Mouse (Mus musculus) limb, embryonic 15.5 days (tissue): Measurements from ENCODE around the gene Tcea3. TPM values are rescaled to one million over a fixed set of nuclear protein-coding genes. Genes with fewer than 3 reads are reported as not detected.

Source experiments
- ATAC-seq: fragments of 200-750 bp; cut with Nextera tagmentation; 2 replicates; pipeline ENCODE4 v1.8.0; 2017; ENCODE audit warnings: low read depth, moderate TSS enrichment; ENCODE audit not compliant: insufficient number of reproducible peaks, low FRiP score, low TSS enrichment
- H3K27ac ChIP-seq: fragments of 300-500 bp; sonication (generic); 2 replicates; pipeline ENCODE4 v1.5.1; 2015; ENCODE audit warnings: moderate library complexity, mild to moderate bottlenecking, inconsistent platforms
- H3K27me3 ChIP-seq: fragments of 300-500 bp; sonication (generic); 2 replicates; pipeline ENCODE4 v1.6.1; 2015; ENCODE audit warnings: inconsistent platforms
- H3K36me3 ChIP-seq: fragments of 300-500 bp; sonication (generic); 2 replicates; pipeline ENCODE4 v1.6.1; 2015; ENCODE audit warnings: inconsistent platforms
- H3K4me1 ChIP-seq: fragments of 300-500 bp; sonication (generic); 2 replicates; pipeline ENCODE4 v1.6.1; 2015; ENCODE audit warnings: inconsistent platforms
- H3K4me2 ChIP-seq: fragments of 300-500 bp; sonication (generic); 2 replicates; pipeline ENCODE4 v1.6.1; 2015; ENCODE audit warnings: mild to moderate bottlenecking, inconsistent platforms
- H3K4me3 ChIP-seq: fragments of 300-500 bp; sonication (generic); 2 replicates; pipeline ENCODE4 v1.5.1; 2015; ENCODE audit warnings: mild to moderate bottlenecking, inconsistent platforms
- H3K9ac ChIP-seq: fragments of 300-500 bp; sonication (generic); 2 replicates; pipeline ENCODE4 v1.6.1; 2015; ENCODE audit warnings: inconsistent platforms
- H3K9me3 ChIP-seq: fragments of 300-500 bp; sonication (generic); 2 replicates; pipeline ENCODE4 v1.6.1; 2016; ENCODE audit warnings: inconsistent platforms
- WGBS: fragments of 180-500 bp; shearing (Covaris S2); methylation state at CpG from one replicate; pipeline ENCODE4 v1.1.7; 2015; 5-methylcytosine and 5-hydroxymethylcytosine counted together
- polyA plus RNA-seq: library from polyadenylated mRNA; unstranded; fragments of >200 nt; fragmentation: Nextera tagmentation; extraction: Ambion mirVana; gene quantifications from 2 replicates; pipeline ENCODE4 v1.2.1, GENCODE M21; 2015

Gene Tcea3
- polyA plus RNA-seq, 1 experiment from 2014 or later, result 20.6 TPM

DNA sequence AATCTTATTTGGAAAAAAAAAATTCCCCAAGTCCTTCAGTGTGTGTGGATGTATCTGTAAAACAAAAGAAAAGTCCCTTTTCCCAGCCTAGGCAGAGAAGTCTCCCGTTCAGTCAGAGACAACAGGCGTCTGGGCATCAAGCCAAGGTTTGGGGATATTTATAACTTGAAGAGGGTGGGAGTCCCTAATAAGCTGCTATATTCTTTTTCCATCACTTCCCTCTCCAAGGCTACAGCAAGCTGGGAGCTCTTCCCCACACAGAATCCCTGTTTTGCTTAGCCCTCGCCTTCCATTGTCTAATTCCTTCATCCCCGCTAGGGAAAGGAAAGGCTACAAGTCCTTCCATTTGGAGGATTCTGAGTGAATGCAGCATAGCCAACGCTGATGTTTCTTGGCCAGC, 36.9 kb downstream of the Tcea3 start, which contains the start of gene Zfp46:
Zfp46 (plus strand) TSS at position 229 of the 400 bp plus-strand sequence.
- peak within 1 kb of the TSS; percentile 84 for H3K4me2 ChIP-seq
- peak; percentile 20; the same call in 1 of the 2 replicates for ATAC-seq
- peaks cover 46% of the 10 kb centered on the region for H3K4me1 ChIP-seq
- WGBS, result 17% methylated on average over 5 of the region's 5 CpGs
- peak within 1 kb of the TSS; percentile 47 for H3K9ac ChIP-seq
- H3K9me3 ChIP-seq, result no peaks in the 10 kb centered on the region
- no peaks in the 10 kb centered on the region for H3K27me3 ChIP-seq
- H3K36me3 ChIP-seq, result peaks cover 24% of the 10 kb centered on the region
- H3K27ac ChIP-seq, result peak within 1 kb of the TSS; percentile 95
- H3K4me3 ChIP-seq, result peak within 1 kb of the TSS; percentile 68

DNA sequence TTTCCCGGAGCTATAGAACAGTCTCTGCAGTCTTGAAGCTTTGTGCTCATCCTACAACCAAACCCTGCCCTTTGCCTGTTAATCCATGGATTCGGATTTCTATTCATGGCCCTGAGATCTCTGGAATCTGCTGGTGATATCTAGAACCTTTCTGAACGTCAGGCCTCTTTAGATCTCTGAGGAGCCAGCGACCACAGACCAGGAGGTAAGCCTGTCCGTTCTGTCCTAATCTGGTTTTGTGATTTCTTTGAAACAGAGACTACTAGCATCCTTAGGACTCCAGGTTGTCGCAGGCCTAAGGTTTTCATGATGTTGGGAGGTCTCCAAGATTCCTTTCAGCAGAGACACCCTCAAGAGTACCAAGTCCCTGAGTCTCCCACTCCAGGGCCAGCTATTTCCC, 37.4 kb downstream of the Tcea3 start:
- Histone ChIP-seq H3K9me3 (no peaks in the 10 kb centered on the region), H3K4me1 (peaks cover 46% of the 10 kb centered on the region), H3K27ac (peak overlapping the region; percentile 95), H3K9ac (peak overlapping the region; percentile 35), H3K4me3 (peak overlapping the region; percentile 68), H3K27me3 (no peaks in the 10 kb centered on the region), H3K36me3 (peaks cover 28% of the 10 kb centered on the region), H3K4me2 (peak overlapping the region; percentile 84)
- 21% methylated on average over 6 of the region's 6 CpGs for WGBS
- peak; percentile 22; the same call in 1 of the 2 replicates for ATAC-seq

DNA sequence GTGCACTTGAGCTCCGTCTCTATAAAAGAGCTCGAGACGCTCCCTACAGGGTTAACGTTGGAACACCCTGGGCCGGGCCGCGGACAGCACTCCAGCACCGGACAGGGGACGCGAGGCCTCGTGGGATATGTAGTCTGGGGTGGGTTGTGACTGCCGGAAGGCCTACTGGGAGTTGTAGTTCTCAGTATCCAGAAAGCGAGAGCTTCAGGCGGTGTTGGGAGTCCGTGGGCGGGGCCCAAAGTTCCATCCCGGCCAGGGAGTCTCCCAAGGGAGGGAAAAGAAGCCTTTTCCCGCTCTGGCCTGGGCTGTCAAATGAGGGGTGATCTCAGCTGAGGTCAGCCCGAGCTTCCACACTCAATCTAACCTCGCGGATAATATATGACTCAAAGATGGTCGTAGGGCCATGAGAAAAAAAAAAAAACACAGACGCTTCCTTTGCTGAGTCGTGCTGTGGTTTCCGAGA, 37.9 kb downstream of the Tcea3 start:
- Histone ChIP-seq H3K27me3 (no peaks in the 10 kb centered on the region), H3K4me2 (peak overlapping the region; percentile 84), H3K9me3 (no peaks in the 10 kb centered on the region), H3K4me3 (peak overlapping the region; percentile 68), H3K4me1 (peaks cover 46% of the 10 kb centered on the region), H3K9ac (peak overlapping the region; percentile 47), H3K36me3 (peaks cover 33% of the 10 kb centered on the region), H3K27ac (peak overlapping the region; percentile 95)
- peak; percentile 92 for ATAC-seq
- WGBS, result under 1% methylated on average over 25 of the region's 25 CpGs

- WGBS, result under 1% methylated on average over 29 of the region's 29 CpGs
- peak overlapping the region; percentile 95 for H3K27ac ChIP-seq
- peak overlapping the region; percentile 68 for H3K4me3 ChIP-seq
- H3K9ac ChIP-seq, result peak overlapping the region; percentile 69
- no peaks in the 10 kb centered on the region for H3K27me3 ChIP-seq
- H3K4me2 ChIP-seq, result peak overlapping the region; percentile 84
- H3K9me3 ChIP-seq, result no peaks in the 10 kb centered on the region
- ATAC-seq, result peak; percentile 85
- peaks cover 50% of the 10 kb centered on the region for H3K4me1 ChIP-seq
- peaks cover 38% of the 10 kb centered on the region for H3K36me3 ChIP-seq
Observed at GRCm38 (mm10) chr4:136285811-136286371, 38.4 kb downstream of the Tcea3 start.

- 58% methylated on average over 66 of the region's 66 CpGs for whole genome bisulfite sequencing
- no peak overlapping the region for H3K9ac ChIP-seq
- no peaks in the 10 kb centered on the region for H3K27me3 ChIP-seq
- no peak overlapping the region for H3K4me2 ChIP-seq
- no peak overlapping the region for H3K4me3 ChIP-seq
- ATAC-seq, result no peak
- H3K27ac ChIP-seq, result no peak overlapping the region
- H3K4me1 ChIP-seq, result peaks cover 17% of the 10 kb centered on the region
- peaks cover 76% of the 10 kb centered on the region for H3K36me3 ChIP-seq
- H3K9me3 ChIP-seq, result no peaks in the 10 kb centered on the region
Observed at GRCm38 (mm10) chr4:136289918-136290780, 42.6 kb downstream of the Tcea3 start.

- whole genome bisulfite sequencing, result 71% methylated on average over 39 of the region's 39 CpGs
- ATAC-seq, result no peak
- H3K9ac ChIP-seq, result no peak overlapping the region
- H3K4me2 ChIP-seq, result no peak overlapping the region
- H3K27ac ChIP-seq, result no peak overlapping the region
- peaks cover 76% of the 10 kb centered on the region for H3K36me3 ChIP-seq
- H3K27me3 ChIP-seq, result no peaks in the 10 kb centered on the region
- peaks cover 17% of the 10 kb centered on the region for H3K4me1 ChIP-seq
- H3K4me3 ChIP-seq, result no peak overlapping the region
- no peaks in the 10 kb centered on the region for H3K9me3 ChIP-seq
Observed at GRCm38 (mm10) chr4:136290781-136291595, 43.5 kb downstream of the Tcea3 start.

DNA sequence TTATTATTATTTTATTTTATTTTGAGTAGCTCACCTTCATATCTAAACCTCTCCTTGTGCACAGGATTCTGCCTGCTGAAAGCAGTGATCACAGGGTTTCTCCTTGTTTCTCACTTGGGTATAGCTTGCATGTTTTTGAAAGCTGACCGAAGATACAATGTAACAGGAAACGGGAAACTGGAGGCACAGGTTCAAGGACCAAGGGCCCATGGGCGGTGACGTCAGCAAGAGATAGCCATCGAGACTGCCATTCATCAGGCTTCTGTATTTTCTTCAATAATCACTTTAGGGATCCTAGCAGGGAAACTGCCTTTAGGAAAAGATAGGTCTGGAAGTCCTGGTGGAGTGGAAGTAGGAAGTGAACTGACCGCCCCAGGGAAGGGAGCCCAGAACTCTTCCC, 44.2 kb downstream of the Tcea3 start:
- Histone ChIP-seq H3K4me3 (no peak overlapping the region), H3K36me3 (peaks cover 76% of the 10 kb centered on the region), H3K27me3 (no peaks in the 10 kb centered on the region), H3K27ac (no peak overlapping the region), H3K4me1 (peaks cover 13% of the 10 kb centered on the region), H3K4me2 (no peak overlapping the region), H3K9ac (no peak overlapping the region), H3K9me3 (no peaks in the 10 kb centered on the region)
- 92% methylated on average over 6 of the region's 6 CpGs for WGBS
- no peak for ATAC-seq

DNA sequence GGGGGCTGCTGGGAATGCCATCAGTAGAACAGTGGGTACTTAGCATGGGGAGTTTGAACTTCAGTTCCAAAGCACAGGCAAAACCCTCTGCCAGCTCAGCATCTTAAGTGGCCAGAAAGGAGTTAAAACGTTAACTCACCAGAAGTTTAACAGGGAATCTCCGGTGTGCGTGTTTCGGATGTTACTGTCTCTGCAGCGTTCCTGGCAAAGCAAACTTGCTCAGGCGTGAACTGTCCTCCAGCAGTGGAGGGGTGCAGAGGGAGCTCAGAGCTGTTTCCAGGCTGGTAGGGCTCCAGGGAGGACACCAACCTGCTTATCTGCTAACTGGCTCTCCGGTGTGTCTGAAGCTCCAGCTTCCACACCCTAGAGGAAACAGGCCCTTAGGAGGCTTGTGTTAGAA, 48.4 kb downstream of the Tcea3 start:
- Histone ChIP-seq H3K9me3 (no peaks in the 10 kb centered on the region), H3K4me2 (no peak overlapping the region), H3K9ac (no peak overlapping the region), H3K4me1 (no peaks in the 10 kb centered on the region), H3K36me3 (peaks cover 38% of the 10 kb centered on the region), H3K27ac (no peak overlapping the region), H3K4me3 (no peak overlapping the region), H3K27me3 (no peaks in the 10 kb centered on the region)
- no peak for ATAC-seq
- WGBS, result 51% methylated on average over 7 of the region's 7 CpGs

DNA sequence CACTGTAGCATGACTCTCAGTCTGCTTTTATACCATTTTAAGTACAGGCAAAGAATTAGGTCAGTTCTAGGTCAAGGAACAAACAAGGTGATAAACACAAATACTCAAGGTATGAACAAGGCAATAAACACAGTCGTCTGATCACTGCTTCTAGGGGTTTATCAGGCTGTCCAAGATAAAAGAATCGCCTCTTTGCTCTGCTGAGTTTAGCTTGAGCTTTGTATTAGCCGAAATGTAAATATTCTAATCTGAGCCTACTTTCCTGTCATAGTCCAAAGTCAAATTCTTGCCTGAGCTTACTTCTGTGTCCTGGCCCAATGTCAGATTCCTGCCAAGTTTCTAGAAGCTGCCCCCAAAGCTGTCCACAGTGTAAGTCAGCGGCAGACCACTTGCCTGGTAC, 54.9 kb downstream of the Tcea3 start:
- WGBS, result 66% methylated on average over 4 of the region's 4 CpGs
- ATAC-seq, result no peak
- H3K27me3 ChIP-seq, result no peaks in the 10 kb centered on the region
- no peaks in the 10 kb centered on the region for H3K9me3 ChIP-seq
- H3K4me2 ChIP-seq, result no peak overlapping the region
- no peaks in the 10 kb centered on the region for H3K36me3 ChIP-seq
- no peak overlapping the region for H3K4me3 ChIP-seq
- no peaks in the 10 kb centered on the region for H3K4me1 ChIP-seq
- H3K27ac ChIP-seq, result no peak overlapping the region
- no peak overlapping the region for H3K9ac ChIP-seq

DNA sequence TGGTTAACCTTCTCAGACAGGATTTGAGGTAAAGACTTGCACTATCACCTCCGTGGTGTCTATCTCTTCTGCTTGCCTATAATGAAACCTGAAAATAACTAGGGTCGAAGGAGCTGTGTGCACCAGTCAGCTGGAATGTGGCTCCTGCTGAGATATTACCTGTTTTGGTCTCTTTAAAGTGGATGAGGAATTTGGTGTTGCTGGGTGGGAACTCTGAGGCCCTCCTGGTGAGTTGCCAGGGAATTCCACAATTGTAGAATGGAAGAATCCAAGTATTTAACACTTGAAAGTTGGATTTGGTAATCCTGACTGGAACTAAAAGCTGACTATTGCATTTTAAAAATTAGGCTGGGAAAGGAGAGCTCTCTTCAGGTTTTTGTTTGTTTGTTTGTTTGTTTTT, 56.7 kb downstream of the Tcea3 start:
- no peaks in the 10 kb centered on the region for H3K36me3 ChIP-seq
- no peak for ATAC-seq
- H3K4me3 ChIP-seq, result no peak overlapping the region
- no peaks in the 10 kb centered on the region for H3K27me3 ChIP-seq
- no peak overlapping the region for H3K27ac ChIP-seq
- H3K4me2 ChIP-seq, result no peak overlapping the region
- H3K9me3 ChIP-seq, result no peaks in the 10 kb centered on the region
- H3K9ac ChIP-seq, result no peak overlapping the region
- no peaks in the 10 kb centered on the region; the same call in 1 of the 2 replicates for H3K4me1 ChIP-seq
- 21% methylated on average over 2 of the region's 2 CpGs for WGBS

- Histone ChIP-seq H3K27me3 (no peaks in the 10 kb centered on the region), H3K4me1 (peaks cover 16% of the 10 kb centered on the region), H3K27ac (no peak overlapping the region), H3K4me2 (no peak overlapping the region), H3K4me3 (no peak overlapping the region), H3K36me3 (no peaks in the 10 kb centered on the region), H3K9ac (no peak overlapping the region), H3K9me3 (no peaks in the 10 kb centered on the region)
- no peak for ATAC-seq
- WGBS, result 65% methylated on average over 2 of the region's 2 CpGs
Observed at GRCm38 (mm10) chr4:136308355-136308754, 60.8 kb downstream of the Tcea3 start.
